Mouse (Mus musculus): ENCODE results near the gene Sdc1. TPM values are rescaled to one million over a fixed set of nuclear protein-coding genes. Genes with fewer than 3 reads are reported as not detected.
A peak's percentile ranks its signal among the peaks of the same experiment; 100 is the strongest.

The Sdc1 gene
- polyA plus RNA-seq, 1 experiment, result 13.3 TPM

DNA sequence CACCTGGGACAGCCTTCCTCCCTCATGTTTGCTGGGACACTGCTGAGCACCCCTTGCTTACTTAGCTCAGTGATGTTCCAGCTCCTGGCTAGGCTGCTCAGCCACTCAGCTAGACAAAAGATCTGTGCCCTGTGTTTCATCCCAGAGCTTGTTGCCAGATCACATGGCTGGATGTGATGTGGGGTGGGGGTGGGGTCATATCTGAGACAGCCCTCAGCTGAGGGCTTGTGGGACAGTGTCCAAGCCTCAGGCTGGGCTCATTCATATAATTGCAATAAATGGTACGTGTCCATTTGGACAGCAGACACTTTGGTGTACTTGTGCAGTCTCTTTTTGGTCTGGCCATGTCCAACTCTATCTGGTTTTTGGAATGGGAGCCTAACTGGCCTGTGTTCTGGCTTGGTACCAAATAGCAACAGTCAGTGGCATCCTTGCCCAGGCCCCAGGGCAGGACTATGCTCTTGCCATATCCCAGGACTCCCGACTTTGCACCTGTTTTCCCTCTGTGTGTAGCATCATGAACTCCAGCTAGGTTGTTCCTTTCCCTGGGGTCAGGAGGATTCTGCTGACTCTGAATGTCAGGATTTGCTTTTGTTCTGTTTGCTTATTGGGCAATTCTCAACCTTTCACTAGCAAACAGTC is 22.4 kb downstream of the Sdc1 start:
- H3K36me3 ChIP-seq (ENCODE audit: control insufficient read depth, insufficient read depth, low read length), result no peaks in the 10 kb centered on the region
- TF ChIP-seq POLR2A (IDR thresholded peaks at IDR 0.05; ENCODE audit: low read depth, low read length) (no peak), CTCF (conservative IDR thresholded peaks at IDR 0.05; ENCODE audit: insufficient read depth, insufficient read length, low read depth, low read length) (no peak)
- H3K4me3 ChIP-seq (ENCODE audit: insufficient read depth, low read depth, low read length), result no peak overlapping the region
- no peaks in the 10 kb centered on the region for H3K27me3 ChIP-seq (replicated peaks; ENCODE audit: control insufficient read depth, insufficient read depth, low read length)
- DNase-seq, result no peak
- H3K27ac ChIP-seq (ENCODE audit: insufficient read depth, low read depth, low read length), result no peak overlapping the region
- 68% methylated on average over 2 of the region's 2 CpGs for WGBS
- no peaks in the 10 kb centered on the region; the same call in 1 of the 2 replicates for H3K4me1 ChIP-seq (ENCODE audit: control insufficient read depth, insufficient read depth, low read length)

- Histone ChIP-seq H3K4me3 (ENCODE audit: insufficient read depth, low read depth, low read length) (no peak overlapping the region), H3K36me3 (ENCODE audit: control insufficient read depth, insufficient read depth, low read length) (no peaks in the 10 kb centered on the region), H3K27me3 (replicated peaks; ENCODE audit: control insufficient read depth, insufficient read depth, low read length) (no peaks in the 10 kb centered on the region), H3K4me1 (ENCODE audit: control insufficient read depth, insufficient read depth, low read length) (no peaks in the 10 kb centered on the region; the same call in 1 of the 2 replicates), H3K27ac (ENCODE audit: insufficient read depth, low read depth, low read length) (no peak overlapping the region)
- WGBS, result 72% methylated on average over 7 of the region's 7 CpGs
- DNase-seq, result no peak
- TF ChIP-seq POLR2A (IDR thresholded peaks at IDR 0.05; ENCODE audit: low read depth, low read length) (no peak), CTCF (conservative IDR thresholded peaks at IDR 0.05; ENCODE audit: insufficient read depth, insufficient read length, low read depth, low read length) (no peak)
These were observed 26.8 kb downstream of the Sdc1 start for GRCm38 (mm10) chr12:8797936-8798335.

GRCm38 (mm10) chr12:8798486-8799020 is 27.4 kb downstream of the Sdc1 start:
- Histone ChIP-seq H3K27me3 (replicated peaks; ENCODE audit: control insufficient read depth, insufficient read depth, low read length) (no peaks in the 10 kb centered on the region), H3K4me3 (ENCODE audit: insufficient read depth, low read depth, low read length) (no peak overlapping the region), H3K4me1 (ENCODE audit: control insufficient read depth, insufficient read depth, low read length) (no peaks in the 10 kb centered on the region; the same call in 1 of the 2 replicates), H3K36me3 (ENCODE audit: control insufficient read depth, insufficient read depth, low read length) (no peaks in the 10 kb centered on the region), H3K27ac (ENCODE audit: insufficient read depth, low read depth, low read length) (peak overlapping the region; percentile 45; the same call in 1 of the 2 replicates)
- DNase-seq, result peak; percentile 46
- WGBS, result 33% methylated on average over 9 of the region's 9 CpGs
- TF ChIP-seq POLR2A (IDR thresholded peaks at IDR 0.05; ENCODE audit: low read depth, low read length) (no peak), CTCF (conservative IDR thresholded peaks at IDR 0.05; ENCODE audit: insufficient read depth, insufficient read length, low read depth, low read length) (no peak)

GRCm38 (mm10) chr12:8803421-8804076 is 32.4 kb downstream of the Sdc1 start:
- H3K27me3 ChIP-seq (replicated peaks; ENCODE audit: control insufficient read depth, insufficient read depth, low read length), result no peaks in the 10 kb centered on the region
- H3K4me1 ChIP-seq (ENCODE audit: control insufficient read depth, insufficient read depth, low read length), result no peaks in the 10 kb centered on the region
- no peak for DNase-seq
- H3K27ac ChIP-seq (ENCODE audit: insufficient read depth, low read depth, low read length), result no peak overlapping the region
- no peak for TF ChIP-seq CTCF (conservative IDR thresholded peaks at IDR 0.05; ENCODE audit: insufficient read depth, insufficient read length, low read depth, low read length)
- no peak for TF ChIP-seq POLR2A (IDR thresholded peaks at IDR 0.05; ENCODE audit: low read depth, low read length)
- WGBS, result 58% methylated on average over 10 of the region's 10 CpGs
- H3K36me3 ChIP-seq (ENCODE audit: control insufficient read depth, insufficient read depth, low read length), result no peaks in the 10 kb centered on the region
- no peak overlapping the region for H3K4me3 ChIP-seq (ENCODE audit: insufficient read depth, low read depth, low read length)

DNA sequence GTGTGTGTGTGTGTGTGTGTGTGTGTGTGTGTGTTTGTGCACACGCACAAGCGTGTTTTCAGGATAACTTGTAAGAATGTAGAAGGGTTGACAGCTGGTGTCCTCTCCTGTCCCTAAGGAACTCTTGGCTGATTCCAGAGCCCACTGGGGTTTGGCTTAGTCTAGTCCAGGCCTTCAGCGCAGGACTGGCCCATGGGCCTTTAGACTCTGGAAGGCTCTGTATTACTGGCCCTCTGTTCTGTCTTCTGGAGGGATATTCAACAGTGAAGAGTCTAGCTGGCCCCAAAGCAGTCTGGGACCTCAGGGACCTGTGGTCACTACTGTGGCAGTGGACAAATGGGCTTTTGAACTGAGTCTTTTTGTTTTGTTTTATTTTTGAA is 32.9 kb downstream of the Sdc1 start:
- no peak for TF ChIP-seq CTCF (conservative IDR thresholded peaks at IDR 0.05; ENCODE audit: insufficient read depth, insufficient read length, low read depth, low read length)
- TF ChIP-seq POLR2A (IDR thresholded peaks at IDR 0.05; ENCODE audit: low read depth, low read length), result no peak
- WGBS, result 80% methylated on average over 3 of the region's 3 CpGs
- Histone ChIP-seq H3K36me3 (ENCODE audit: control insufficient read depth, insufficient read depth, low read length) (no peaks in the 10 kb centered on the region), H3K27ac (ENCODE audit: insufficient read depth, low read depth, low read length) (no peak overlapping the region), H3K27me3 (replicated peaks; ENCODE audit: control insufficient read depth, insufficient read depth, low read length) (no peaks in the 10 kb centered on the region), H3K4me3 (ENCODE audit: insufficient read depth, low read depth, low read length) (no peak overlapping the region), H3K4me1 (ENCODE audit: control insufficient read depth, insufficient read depth, low read length) (no peaks in the 10 kb centered on the region)
- DNase-seq, result no peak

DNA sequence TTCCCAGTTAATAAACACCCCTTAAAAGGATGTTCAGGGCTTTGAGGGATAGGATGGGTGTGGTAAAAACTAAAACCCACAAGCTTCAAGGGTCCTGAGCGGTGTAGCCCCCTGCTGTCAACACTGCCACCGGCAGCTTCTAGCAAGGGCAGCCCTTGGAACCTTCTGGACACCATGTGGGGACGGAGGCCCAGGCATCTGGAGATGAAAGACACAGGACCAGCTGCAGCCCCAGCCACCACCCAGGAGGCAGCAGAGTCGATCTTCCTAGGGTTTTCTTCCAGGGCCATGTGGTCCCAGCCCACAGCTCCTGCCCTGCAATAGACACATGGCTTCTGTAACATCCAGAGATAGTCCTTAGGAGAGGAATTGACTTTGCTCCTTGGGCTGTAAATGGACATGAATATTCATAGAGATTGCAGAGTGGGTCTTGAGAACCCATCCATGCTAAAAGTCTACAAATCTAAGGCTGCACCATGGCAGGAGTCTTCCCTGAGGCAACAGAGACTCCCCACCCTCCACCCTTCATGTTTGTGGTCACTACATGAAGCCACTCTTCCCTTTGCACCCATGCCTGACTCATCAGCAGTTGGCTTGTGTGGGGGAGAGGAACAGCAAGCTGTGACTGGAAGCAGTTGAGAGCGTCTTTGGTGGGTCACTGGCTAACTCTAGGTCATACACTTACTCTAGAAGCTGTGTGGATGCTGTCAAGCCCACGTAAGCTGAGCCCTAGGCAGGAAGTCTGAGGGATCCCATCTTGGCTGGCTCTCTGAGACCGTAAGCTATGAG is 34.0 kb downstream of the Sdc1 start:
- DNase-seq, result no peak
- Histone ChIP-seq H3K4me1 (ENCODE audit: control insufficient read depth, insufficient read depth, low read length) (no peaks in the 10 kb centered on the region), H3K4me3 (ENCODE audit: insufficient read depth, low read depth, low read length) (no peak overlapping the region), H3K36me3 (ENCODE audit: control insufficient read depth, insufficient read depth, low read length) (no peaks in the 10 kb centered on the region), H3K27me3 (replicated peaks; ENCODE audit: control insufficient read depth, insufficient read depth, low read length) (no peaks in the 10 kb centered on the region), H3K27ac (ENCODE audit: insufficient read depth, low read depth, low read length) (no peak overlapping the region)
- WGBS, result 83% methylated on average over 7 of the region's 7 CpGs
- no peak for TF ChIP-seq CTCF (conservative IDR thresholded peaks at IDR 0.05; ENCODE audit: insufficient read depth, insufficient read length, low read depth, low read length)
- TF ChIP-seq POLR2A (IDR thresholded peaks at IDR 0.05; ENCODE audit: low read depth, low read length), result no peak

Measured in kidney, adult 2 months (tissue).